Mouse (Mus musculus) hindbrain, postnatal 0 days (tissue): ENCODE measurements at regions not wholly inside any gene's neighbourhood (a gene's known extent, or its start where the extent isn't known, plus 50 kb on each side); places are given as distances from the start of the nearest gene placed in this dataset.

Source experiments
- ATAC-seq: fragments of 200-750 bp; cut with Nextera tagmentation; 2 replicates; pipeline ENCODE4 v1.8.0; 2017; ENCODE audit warnings: mild to moderate bottlenecking, moderate TSS enrichment, moderate library complexity
- DNase-seq: peaks from one replicate; pipeline ENCODE4 v3.0.0-alpha.2; 2015; ENCODE audit warnings: low spot score
- H3K27ac ChIP-seq: fragments of 300-500 bp; sonication (generic); 2 replicates; pipeline ENCODE4 v1.5.1; 2014; ENCODE audit warnings: mild to moderate bottlenecking
- H3K27me3 ChIP-seq: fragments of 300-500 bp; sonication (generic); 2 replicates; pipeline ENCODE4 v1.6.1; 2014; ENCODE audit warnings: low read length, mixed read lengths; ENCODE audit not compliant: insufficient read depth
- H3K36me3 ChIP-seq: fragments of 300-500 bp; sonication (generic); 2 replicates; pipeline ENCODE4 v1.6.1; 2014; ENCODE audit warnings: low read length, mixed read lengths; ENCODE audit not compliant: insufficient read depth
- H3K4me1 ChIP-seq: fragments of 300-500 bp; sonication (generic); 2 replicates; pipeline ENCODE4 v1.6.1; 2014; ENCODE audit warnings: antibody characterized with exemption, low read length, mixed read lengths; ENCODE audit not compliant: insufficient read depth
- H3K4me2 ChIP-seq: fragments of 300-500 bp; sonication (generic); 2 replicates; pipeline ENCODE4 v1.6.1; 2014; ENCODE audit warnings: low read depth, mild to moderate bottlenecking, low read length, moderate library complexity, mixed read lengths
- H3K4me3 ChIP-seq: fragments of 300-500 bp; sonication (generic); 2 replicates; pipeline ENCODE4 v1.5.1; 2014; ENCODE audit warnings: low read length
- H3K9ac ChIP-seq: fragments of 300-500 bp; sonication (generic); replicated peaks from 2 replicates; pipeline ENCODE4 v1.6.1; 2014; ENCODE audit warnings: mild to moderate bottlenecking, low read length, moderate library complexity, mixed read lengths
- H3K9me3 ChIP-seq: fragments of 300-500 bp; sonication (generic); 2 replicates; pipeline ENCODE4 v1.6.1; 2016; ENCODE audit warnings: low read length, mixed read lengths
- CTCF ChIP-seq: IDR thresholded peaks from 2 replicates; pipeline ENCODE4 v1.5.1; 2016; ENCODE audit warnings: antibody characterized with exemption, control low read depth, low read depth
- WGBS: fragments of 180-500 bp; shearing (Covaris S2); extraction: QIAGEN DNeasy Blood & Tissue Kit; methylation state at CpG from one replicate; pipeline ENCODE4 v1.1.7; 2014; 5-methylcytosine and 5-hydroxymethylcytosine counted together

DNA sequence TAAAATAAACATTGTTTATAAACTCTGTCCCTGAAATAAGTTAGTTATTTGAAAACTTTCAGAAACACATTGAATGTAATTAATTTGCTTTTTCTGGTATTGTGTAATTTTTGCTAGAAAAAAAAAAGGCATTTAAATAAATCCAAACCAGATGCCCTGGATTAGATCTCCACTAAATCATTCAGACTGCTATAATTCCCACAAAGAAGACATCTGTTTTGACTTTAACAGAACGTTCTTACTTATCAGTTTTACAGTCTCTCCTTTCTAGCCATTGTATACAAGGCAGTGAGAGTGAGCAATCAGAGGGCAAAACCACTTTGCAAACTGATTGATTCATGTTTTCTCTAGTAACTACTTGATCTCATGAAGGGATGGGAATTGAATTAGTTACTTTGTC is 478.8 kb downstream of the Slitrk6 start:
- Histone ChIP-seq H3K4me2 (no peak overlapping the region), H3K27me3 (no peaks in the 10 kb centered on the region), H3K4me1 (no peaks in the 10 kb centered on the region), H3K36me3 (no peaks in the 10 kb centered on the region), H3K4me3 (no peak overlapping the region), H3K9ac (no peak overlapping the region), H3K27ac (no peak overlapping the region), H3K9me3 (no peaks in the 10 kb centered on the region)
- no peak for ATAC-seq
- TF ChIP-seq CTCF: no peak
- 55% methylated on average over 1 of the region's 1 CpGs for WGBS
- DNase-seq: no peak

DNA sequence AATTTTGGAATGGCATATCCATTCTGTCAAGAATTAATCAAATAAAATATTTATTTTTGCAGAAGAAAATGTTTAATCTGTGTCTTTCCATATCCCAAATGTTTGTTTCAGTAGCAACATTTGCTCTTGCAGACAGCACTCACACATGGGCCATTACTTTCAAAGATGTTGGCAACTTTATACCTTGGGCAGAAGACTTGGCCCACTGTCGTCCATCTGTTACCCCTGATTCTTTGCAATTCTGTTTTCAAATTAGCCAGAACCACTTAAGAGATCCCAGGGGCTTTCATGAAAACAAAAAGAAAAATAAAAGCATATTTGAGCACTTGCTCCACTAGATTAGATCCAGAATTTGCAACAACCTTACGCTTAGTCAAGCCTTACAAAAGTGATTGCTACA is 483.7 kb downstream of the Slitrk6 start:
- ATAC-seq (no peak), DNase-seq (peak; percentile 15)
- no peak overlapping the region for H3K27ac ChIP-seq
- H3K9ac ChIP-seq: no peak overlapping the region
- H3K9me3 ChIP-seq: no peaks in the 10 kb centered on the region
- WGBS: 66% methylated on average over 2 of the region's 2 CpGs
- H3K36me3 ChIP-seq: no peaks in the 10 kb centered on the region
- no peak for TF ChIP-seq CTCF
- no peak overlapping the region for H3K4me2 ChIP-seq
- H3K4me3 ChIP-seq: no peak overlapping the region
- no peaks in the 10 kb centered on the region for H3K4me1 ChIP-seq
- H3K27me3 ChIP-seq: no peaks in the 10 kb centered on the region

GRCm38 (mm10) chr14:110244466-110244865 is 510.5 kb downstream of the Slitrk6 start:
- WGBS: 71% methylated on average over 1 of the region's 1 CpGs
- H3K4me3 ChIP-seq: no peak overlapping the region
- no peak for ATAC-seq
- no peak overlapping the region for H3K4me2 ChIP-seq
- H3K4me1 ChIP-seq: no peaks in the 10 kb centered on the region
- no peak overlapping the region for H3K9ac ChIP-seq
- H3K27ac ChIP-seq: no peak overlapping the region
- H3K36me3 ChIP-seq: no peaks in the 10 kb centered on the region
- no peaks in the 10 kb centered on the region for H3K9me3 ChIP-seq
- DNase-seq: peak; percentile 3
- no peak for TF ChIP-seq CTCF
- no peaks in the 10 kb centered on the region for H3K27me3 ChIP-seq

GRCm38 (mm10) chr14:110243549-110243948 is 511.4 kb downstream of the Slitrk6 start:
- no peak overlapping the region for H3K4me2 ChIP-seq
- H3K27me3 ChIP-seq: no peaks in the 10 kb centered on the region
- H3K4me1 ChIP-seq: no peaks in the 10 kb centered on the region
- H3K27ac ChIP-seq: no peak overlapping the region
- no peaks in the 10 kb centered on the region for H3K9me3 ChIP-seq
- WGBS: 92% methylated on average over 2 of the region's 2 CpGs
- no peak for ATAC-seq
- DNase-seq: no peak
- H3K36me3 ChIP-seq: no peaks in the 10 kb centered on the region
- no peak overlapping the region for H3K9ac ChIP-seq
- no peak overlapping the region for H3K4me3 ChIP-seq
- no peak for TF ChIP-seq CTCF

DNA sequence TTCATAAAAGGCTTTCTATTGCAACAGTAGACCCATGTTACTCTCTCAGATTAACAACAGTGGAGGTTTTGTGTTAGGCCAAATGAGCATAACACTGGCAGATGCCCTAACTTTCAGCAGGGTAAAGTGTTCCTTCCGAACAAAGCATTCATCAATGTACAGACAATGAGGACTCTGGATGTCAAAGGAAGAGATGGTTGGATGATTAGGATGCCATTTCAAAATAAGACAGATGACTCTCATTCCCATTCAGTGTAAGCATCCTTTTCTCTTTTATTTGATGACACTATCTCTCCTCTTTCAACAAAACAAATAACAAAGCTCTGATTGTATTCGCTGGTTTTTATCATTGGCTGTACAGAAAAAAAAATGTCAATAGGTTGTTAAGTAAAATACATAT is 516.1 kb downstream of the Slitrk6 start:
- WGBS: 43% methylated on average over 2 of the region's 2 CpGs
- H3K27me3 ChIP-seq: no peaks in the 10 kb centered on the region
- ATAC-seq: no peak
- no peak for TF ChIP-seq CTCF
- H3K27ac ChIP-seq: no peak overlapping the region
- no peaks in the 10 kb centered on the region for H3K36me3 ChIP-seq
- no peak overlapping the region for H3K4me3 ChIP-seq
- H3K4me1 ChIP-seq: no peaks in the 10 kb centered on the region
- no peak overlapping the region for H3K9ac ChIP-seq
- H3K4me2 ChIP-seq: no peak overlapping the region
- DNase-seq: no peak
- H3K9me3 ChIP-seq: no peaks in the 10 kb centered on the region

- TF ChIP-seq CTCF: no peak
- 79% methylated on average over 6 of the region's 6 CpGs for WGBS
- Histone ChIP-seq H3K4me3 (no peak overlapping the region), H3K4me1 (no peaks in the 10 kb centered on the region), H3K27ac (no peak overlapping the region), H3K27me3 (no peaks in the 10 kb centered on the region), H3K9me3 (no peaks in the 10 kb centered on the region), H3K36me3 (no peaks in the 10 kb centered on the region), H3K4me2 (no peak overlapping the region), H3K9ac (no peak overlapping the region)
- no peak for DNase-seq
- ATAC-seq: no peak
Observed at GRCm38 (mm10) chr14:110224678-110225446, 530.1 kb downstream of the Slitrk6 start.

GRCm38 (mm10) chr14:110190987-110191607 is 563.9 kb downstream of the Slitrk6 start:
- Histone ChIP-seq H3K9me3 (no peaks in the 10 kb centered on the region), H3K4me3 (no peak overlapping the region), H3K36me3 (no peaks in the 10 kb centered on the region), H3K4me2 (no peak overlapping the region), H3K9ac (no peak overlapping the region), H3K27me3 (no peaks in the 10 kb centered on the region), H3K27ac (no peak overlapping the region), H3K4me1 (no peaks in the 10 kb centered on the region)
- TF ChIP-seq CTCF: no peak
- WGBS: 68% methylated on average over 2 of the region's 2 CpGs
- ATAC-seq (no peak), DNase-seq (no peak)
